Mouse (Mus musculus) liver, adult 2 months (tissue): ENCODE data around the gene Prdx2. TPM values are rescaled to one million over a fixed set of nuclear protein-coding genes. Genes with fewer than 3 reads are reported as not detected.

Experiments used
- DNase-seq: peaks from one replicate; pipeline ENCODE4 v3.0.0-alpha.2; 2011; ENCODE audit warnings: low read depth, low spot score; ENCODE audit errors: extremely low read depth
- H3K27ac ChIP-seq: fragments of 200-500 bp; replicated peaks from 2 replicates; pipeline ENCODE4 v1.5.1; 2012; ENCODE audit warnings: low read depth, mild to moderate bottlenecking, control low read depth, inconsistent platforms, low read length; ENCODE audit not compliant: insufficient read depth
- H3K27me3 ChIP-seq: fragments of 200-500 bp; 2 replicates; pipeline ENCODE4 v1.6.1; 2012; ENCODE audit warnings: mild to moderate bottlenecking, moderate library complexity, low read length, inconsistent platforms; ENCODE audit not compliant: control insufficient read depth, insufficient read depth
- H3K36me3 ChIP-seq: fragments of 200-500 bp; 2 replicates; pipeline ENCODE4 v1.6.1; 2012; ENCODE audit warnings: low read length, inconsistent platforms; ENCODE audit not compliant: control insufficient read depth, insufficient read depth
- H3K4me1 ChIP-seq: fragments of 200-500 bp; 2 replicates; pipeline ENCODE4 v1.6.1; 2011; ENCODE audit warnings: low read length; ENCODE audit not compliant: control insufficient read depth, insufficient read depth
- H3K4me3 ChIP-seq: fragments of 200-500 bp; 2 replicates; pipeline ENCODE4 v1.5.1; 2011; ENCODE audit warnings: low read depth, mild to moderate bottlenecking, control low read depth, low read length, moderate library complexity; ENCODE audit not compliant: insufficient read depth
- H3K79me2 ChIP-seq: fragments of 200-500 bp; 2 replicates; pipeline ENCODE4 v1.6.1; 2012; ENCODE audit warnings: inconsistent platforms, mild to moderate bottlenecking, low read length, moderate library complexity; ENCODE audit not compliant: control insufficient read depth, insufficient read depth
- H3K9ac ChIP-seq: fragments of 200-500 bp; 2 replicates; pipeline ENCODE4 v1.6.1; 2012; ENCODE audit warnings: low read depth, mild to moderate bottlenecking, control low read depth, inconsistent platforms, low read length
- CTCF ChIP-seq: fragments of 200-500 bp; IDR thresholded peaks from 2 replicates; pipeline ENCODE4 v1.5.1; 2011; ENCODE audit warnings: low read depth, low read length, control low read depth
- POLR2A ChIP-seq: fragments of 200-500 bp; IDR thresholded peaks from 2 replicates; pipeline ENCODE4 v1.6.1; 2011; ENCODE audit warnings: low read length, control low read depth; ENCODE audit not compliant: insufficient read depth; ENCODE audit errors: extremely low read depth
- WGBS: fragments of 180-500 bp; shearing (Covaris S2); methylation state at CpG from one replicate; pipeline ENCODE4 v1.1.7; 2018; 5-methylcytosine and 5-hydroxymethylcytosine counted together
- polyA plus RNA-seq: library from polyadenylated mRNA; depleted of rRNA; stranded (reverse); fragments of >200 nt; gene quantifications from 2 replicates; pipeline ENCODE4 v1.2.3, GENCODE M21; 2012
- total RNA-seq: library from RNA; depleted of rRNA; stranded (reverse); fragments of >200 nt; gene quantifications from 2 replicates; pipeline ENCODE4 v1.2.3, GENCODE M21; 2014

The Prdx2 gene
- total and polyA plus RNA-seq, 2 experiments = 110 to 135 TPM

DNA sequence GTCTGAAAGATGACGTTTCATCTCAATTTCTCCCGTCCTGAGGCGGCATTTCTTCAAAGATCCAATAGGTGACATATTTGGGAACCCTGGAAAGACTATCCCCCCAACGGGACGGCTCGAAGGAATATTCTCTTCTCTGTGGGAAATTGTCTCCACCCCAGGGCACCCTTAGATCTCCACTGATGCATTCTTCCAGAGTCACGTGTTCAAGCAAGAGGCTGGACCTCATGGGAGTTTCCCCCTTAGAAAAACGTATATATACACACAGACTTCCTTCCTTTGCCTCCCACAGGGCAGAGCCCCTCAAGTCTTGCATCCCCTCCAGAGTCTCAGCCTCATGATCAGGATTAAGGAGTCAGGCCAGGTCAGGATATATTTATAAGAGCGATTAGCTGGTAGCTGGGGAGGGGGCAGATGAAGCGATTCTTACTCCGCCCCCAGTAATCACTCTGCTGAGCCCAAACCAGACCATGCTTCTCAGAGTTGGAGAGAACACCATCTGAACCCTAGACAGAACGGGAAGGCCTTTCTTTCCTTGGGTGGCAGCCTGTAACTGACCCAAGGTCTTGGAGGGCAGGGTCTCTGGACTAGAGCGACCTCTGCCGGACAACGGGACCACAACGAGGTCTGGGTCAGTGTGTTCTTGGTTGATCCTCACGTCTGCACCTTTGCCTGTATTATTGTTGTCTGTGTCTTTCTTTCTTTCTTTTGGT lies 22.7 kb upstream of the Prdx2 start, which contains the start of gene Rtbdn:
Gene Rtbdn, plus strand, starts transcription at position 464 of the 713 bp plus-strand sequence.
- peaks cover 3% of the 10 kb centered on the region; the same call in 1 of the 2 replicates for H3K4me1 ChIP-seq
- TF ChIP-seq CTCF (peak; percentile 44; the same call in 1 of the 2 replicates), POLR2A (no peak)
- no peaks in the 10 kb centered on the region for H3K79me2 ChIP-seq
- H3K27me3 ChIP-seq = peaks cover 22% of the 10 kb centered on the region
- no peak for DNase-seq
- no peak within 1 kb of the TSS for H3K9ac ChIP-seq
- 14% methylated on average over 17 of the region's 17 CpGs for WGBS
- no peak within 1 kb of the TSS for H3K27ac ChIP-seq
- H3K4me3 ChIP-seq = no peak within 1 kb of the TSS
- H3K36me3 ChIP-seq = no peaks in the 10 kb centered on the region

DNA sequence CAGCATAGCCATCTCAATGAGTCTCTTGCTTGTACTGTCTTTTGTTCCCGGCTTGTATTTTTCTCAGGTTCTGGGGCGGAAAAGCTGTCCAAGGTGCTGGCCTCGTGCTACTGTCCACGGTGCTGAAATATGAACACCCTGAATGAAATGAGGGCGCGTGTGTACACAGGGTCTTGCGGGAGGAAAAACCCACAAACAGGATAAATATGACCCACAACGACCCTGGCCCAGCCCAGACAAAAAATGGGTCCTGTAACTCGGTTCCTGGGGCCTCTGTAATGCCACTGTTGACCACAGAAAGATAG lies 22.2 kb upstream of the Prdx2 start:
- H3K27ac ChIP-seq = no peak overlapping the region
- H3K36me3 ChIP-seq = no peaks in the 10 kb centered on the region
- H3K4me3 ChIP-seq = no peak overlapping the region
- peaks cover 22% of the 10 kb centered on the region for H3K27me3 ChIP-seq
- H3K79me2 ChIP-seq = no peaks in the 10 kb centered on the region
- peaks cover 3% of the 10 kb centered on the region; the same call in 1 of the 2 replicates for H3K4me1 ChIP-seq
- WGBS = 7% methylated on average over 9 of the region's 9 CpGs
- no peak for TF ChIP-seq POLR2A
- TF ChIP-seq CTCF = peak; percentile 19; the same call in 1 of the 2 replicates
- no peak for DNase-seq
- H3K9ac ChIP-seq = no peak overlapping the region

DNA sequence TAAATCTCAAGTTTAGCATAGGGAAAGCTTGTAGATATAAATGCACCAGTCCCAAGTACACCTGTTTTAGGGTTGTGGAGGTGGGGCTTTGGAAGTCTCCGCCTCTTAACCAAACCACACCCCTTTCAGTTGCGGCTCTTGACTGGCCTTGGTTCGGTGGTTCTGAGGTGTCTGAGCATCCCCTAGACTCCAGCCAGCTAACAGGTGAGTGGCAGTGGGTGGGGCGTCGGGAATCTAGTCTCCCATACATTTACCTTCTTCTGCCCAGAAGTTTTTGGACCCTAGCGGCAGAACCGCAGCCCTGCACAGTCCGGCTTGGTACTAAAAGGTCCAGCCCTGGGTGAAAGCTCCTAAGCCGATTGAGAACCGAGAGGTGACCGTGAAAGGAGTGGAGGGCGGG lies 19.6 kb upstream of the Prdx2 start:
- H3K4me3 ChIP-seq = no peak overlapping the region
- H3K36me3 ChIP-seq = no peaks in the 10 kb centered on the region
- H3K79me2 ChIP-seq = no peaks in the 10 kb centered on the region
- H3K27ac ChIP-seq = no peak overlapping the region
- no peak overlapping the region for H3K9ac ChIP-seq
- TF ChIP-seq CTCF (no peak), POLR2A (no peak)
- no peak for DNase-seq
- peaks cover under 1% of the 10 kb centered on the region; the same call in 1 of the 2 replicates for H3K4me1 ChIP-seq
- peaks cover 20% of the 10 kb centered on the region for H3K27me3 ChIP-seq
- WGBS = 29% methylated on average over 12 of the region's 12 CpGs

DNA sequence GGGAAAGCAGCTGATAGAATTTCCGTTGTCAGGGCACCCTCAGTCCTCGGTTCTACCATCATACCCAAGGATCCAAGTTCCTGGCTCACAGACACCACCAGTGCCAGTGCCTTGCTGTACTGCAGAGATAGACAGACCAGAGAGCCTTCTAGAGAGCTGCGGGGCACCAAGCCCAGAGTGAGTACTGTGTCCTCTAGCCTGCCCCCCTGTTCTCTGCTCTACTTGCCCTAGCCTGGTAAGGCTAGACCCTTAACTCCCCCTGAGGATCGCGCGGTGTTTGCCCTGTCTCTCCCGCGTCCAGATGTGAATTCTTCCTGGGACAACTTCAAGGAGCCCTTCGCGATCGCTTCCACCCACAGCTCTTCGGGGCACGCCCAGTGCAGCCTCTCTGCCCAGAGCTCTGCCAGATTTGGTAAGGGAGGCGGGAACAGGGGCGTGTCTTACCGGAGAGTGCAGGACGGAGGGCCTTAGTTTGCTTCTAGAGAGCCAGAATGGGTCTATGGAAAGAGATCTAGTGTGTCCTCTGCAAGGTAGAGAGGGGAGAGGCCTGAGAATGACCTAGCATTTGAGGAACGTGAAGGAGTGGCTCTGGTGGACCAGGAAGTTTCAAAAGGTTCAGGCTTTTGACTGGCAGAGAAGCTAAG lies 16.7 kb upstream of the Prdx2 start:
- Histone ChIP-seq H3K4me3 (no peak overlapping the region), H3K4me1 (peaks cover 2% of the 10 kb centered on the region; the same call in 1 of the 2 replicates), H3K9ac (no peak overlapping the region), H3K79me2 (no peaks in the 10 kb centered on the region), H3K36me3 (no peaks in the 10 kb centered on the region), H3K27me3 (peaks cover 3% of the 10 kb centered on the region; the same call in 1 of the 2 replicates), H3K27ac (no peak overlapping the region)
- WGBS = 7% methylated on average over 18 of the region's 18 CpGs
- peak; percentile 60 for DNase-seq
- TF ChIP-seq POLR2A = no peak
- TF ChIP-seq CTCF = no peak

DNA sequence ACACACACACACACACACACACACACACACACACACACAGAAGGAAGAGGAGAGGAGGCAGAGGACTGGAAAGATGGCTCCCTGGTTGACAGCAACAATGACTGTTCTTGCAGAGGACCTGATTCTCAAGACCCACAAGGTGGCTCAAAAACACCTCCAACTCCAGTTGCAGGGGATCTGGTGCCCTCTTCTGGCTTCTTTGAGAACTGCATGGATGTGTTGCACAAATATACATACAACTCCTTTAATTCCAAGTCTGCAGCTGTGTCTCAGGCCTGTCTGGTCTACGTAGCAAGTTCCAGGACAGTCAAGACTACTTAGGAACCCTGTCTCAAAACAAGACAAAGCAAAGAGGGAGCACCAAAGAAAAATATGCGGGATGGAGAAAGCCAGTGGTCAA lies 12.6 kb upstream of the Prdx2 start:
- Histone ChIP-seq H3K4me1 (peaks cover 7% of the 10 kb centered on the region; the same call in 1 of the 2 replicates), H3K9ac (no peak overlapping the region), H3K27me3 (no peaks in the 10 kb centered on the region), H3K79me2 (no peaks in the 10 kb centered on the region), H3K36me3 (no peaks in the 10 kb centered on the region), H3K27ac (no peak overlapping the region), H3K4me3 (no peak overlapping the region)
- 64% methylated on average over 2 of the region's 2 CpGs for WGBS
- TF ChIP-seq CTCF (peak; percentile 57), POLR2A (no peak)
- DNase-seq = peak; percentile 49

DNA sequence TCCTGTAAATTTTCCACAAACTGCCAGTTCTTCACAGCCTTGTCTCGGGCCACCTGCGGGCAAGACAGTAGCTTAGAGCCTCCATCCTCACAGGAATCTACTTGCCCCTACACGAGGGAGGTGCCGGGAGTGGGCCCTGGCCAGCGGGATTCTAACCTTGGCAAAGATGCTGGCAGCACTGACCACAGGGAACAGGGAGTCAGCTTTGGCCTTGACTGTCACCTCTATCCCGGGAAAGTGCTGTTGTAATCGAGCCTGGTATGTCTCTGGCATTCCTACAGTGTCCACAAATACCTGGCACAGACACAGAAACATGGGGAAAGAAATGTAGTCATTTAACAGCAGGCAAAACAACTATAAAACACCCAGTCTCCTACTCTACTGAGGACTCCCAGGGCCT lies 9.6 kb upstream of the Prdx2 start:
- DNase-seq = peak; percentile 93
- TF ChIP-seq CTCF = no peak
- TF ChIP-seq POLR2A = no peak
- Histone ChIP-seq H3K4me1 (peaks cover 7% of the 10 kb centered on the region; the same call in 1 of the 2 replicates), H3K27ac (peak overlapping the region; percentile 82), H3K27me3 (no peaks in the 10 kb centered on the region), H3K4me3 (no peak overlapping the region), H3K79me2 (no peaks in the 10 kb centered on the region), H3K36me3 (no peaks in the 10 kb centered on the region), H3K9ac (peak overlapping the region; percentile 60)
- 37% methylated on average over 7 of the region's 7 CpGs for WGBS
